Mouse (Mus musculus) embryonic facial prominence, embryonic 15.5 days (tissue): ENCODE results near the gene Odf3b. TPM values are rescaled to one million over a fixed set of nuclear protein-coding genes. Genes with fewer than 3 reads are reported as not detected.

ENCODE experiments used
- ATAC-seq: fragments of 200-750 bp; cut with Nextera tagmentation; 2 replicates; pipeline ENCODE4 v1.8.0; 2017; ENCODE audit warnings: low read depth, moderate TSS enrichment; ENCODE audit not compliant: insufficient number of reproducible peaks, low FRiP score, low TSS enrichment
- H3K27ac ChIP-seq: fragments of 300-500 bp; sonication (generic); replicated peaks from 2 replicates; pipeline ENCODE4 v1.5.1; 2015; ENCODE audit warnings: mild to moderate bottlenecking, inconsistent platforms
- H3K27me3 ChIP-seq: fragments of 300-500 bp; sonication (generic); 2 replicates; pipeline ENCODE4 v1.6.1; 2015; ENCODE audit warnings: inconsistent platforms
- H3K36me3 ChIP-seq: fragments of 300-500 bp; sonication (generic); 2 replicates; pipeline ENCODE4 v1.6.1; 2015; ENCODE audit warnings: mild to moderate bottlenecking, inconsistent platforms
- H3K4me1 ChIP-seq: fragments of 300-500 bp; sonication (generic); 2 replicates; pipeline ENCODE4 v1.6.1; 2015; ENCODE audit warnings: inconsistent platforms
- H3K4me2 ChIP-seq: fragments of 300-500 bp; sonication (generic); replicated peaks from 2 replicates; pipeline ENCODE4 v1.6.1; 2015; ENCODE audit warnings: mild to moderate bottlenecking, inconsistent platforms
- H3K4me3 ChIP-seq: fragments of 300-500 bp; sonication (generic); replicated peaks from 2 replicates; pipeline ENCODE4 v1.5.1; 2015; ENCODE audit warnings: mild to moderate bottlenecking, inconsistent platforms
- H3K9ac ChIP-seq: fragments of 300-500 bp; sonication (generic); 2 replicates; pipeline ENCODE4 v1.6.1; 2015; ENCODE audit warnings: inconsistent platforms
- H3K9me3 ChIP-seq: fragments of 300-500 bp; sonication (generic); replicated peaks from 2 replicates; pipeline ENCODE4 v1.6.1; 2016; ENCODE audit warnings: inconsistent platforms
- WGBS: fragments of 180-500 bp; shearing (Covaris S2); methylation state at CpG from one replicate; pipeline ENCODE4 v1.1.7; 2015; 5-methylcytosine and 5-hydroxymethylcytosine counted together
- polyA plus RNA-seq: library from polyadenylated mRNA; unstranded; fragments of >200 nt; fragmentation: Nextera tagmentation; extraction: Ambion mirVana; gene quantifications from 2 replicates; pipeline ENCODE4 v1.2.1, GENCODE M21; 2015

Odf3b gene
- polyA plus RNA-seq, 1 experiment from 2014 or later: 14.5 TPM

- peaks cover 26% of the 10 kb centered on the region for H3K36me3 ChIP-seq
- H3K9me3 ChIP-seq: no peaks in the 10 kb centered on the region
- H3K9ac ChIP-seq: no peak overlapping the region
- no peak overlapping the region for H3K4me2 ChIP-seq
- no peak overlapping the region for H3K27ac ChIP-seq
- 90% methylated on average over 17 of the region's 17 CpGs for WGBS
- ATAC-seq: no peak
- peaks cover 42% of the 10 kb centered on the region for H3K4me1 ChIP-seq
- H3K4me3 ChIP-seq: no peak overlapping the region
- peaks cover 41% of the 10 kb centered on the region for H3K27me3 ChIP-seq
Observed at GRCm38 (mm10) chr15:89374801-89375534, 4.1 kb downstream of the Odf3b start.

GRCm38 (mm10) chr15:89374340-89374739 lies 4.7 kb downstream of the Odf3b start:
- H3K4me2 ChIP-seq: peak overlapping the region; percentile 95
- peaks cover 36% of the 10 kb centered on the region for H3K27me3 ChIP-seq
- H3K27ac ChIP-seq: peak overlapping the region; percentile 94
- peak overlapping the region; percentile 80 for H3K4me3 ChIP-seq
- ATAC-seq: no peak
- WGBS: 47% methylated on average over 9 of the region's 9 CpGs
- peak overlapping the region; percentile 65 for H3K9ac ChIP-seq
- peaks cover 40% of the 10 kb centered on the region for H3K4me1 ChIP-seq
- H3K36me3 ChIP-seq: peaks cover 32% of the 10 kb centered on the region
- H3K9me3 ChIP-seq: no peaks in the 10 kb centered on the region

DNA sequence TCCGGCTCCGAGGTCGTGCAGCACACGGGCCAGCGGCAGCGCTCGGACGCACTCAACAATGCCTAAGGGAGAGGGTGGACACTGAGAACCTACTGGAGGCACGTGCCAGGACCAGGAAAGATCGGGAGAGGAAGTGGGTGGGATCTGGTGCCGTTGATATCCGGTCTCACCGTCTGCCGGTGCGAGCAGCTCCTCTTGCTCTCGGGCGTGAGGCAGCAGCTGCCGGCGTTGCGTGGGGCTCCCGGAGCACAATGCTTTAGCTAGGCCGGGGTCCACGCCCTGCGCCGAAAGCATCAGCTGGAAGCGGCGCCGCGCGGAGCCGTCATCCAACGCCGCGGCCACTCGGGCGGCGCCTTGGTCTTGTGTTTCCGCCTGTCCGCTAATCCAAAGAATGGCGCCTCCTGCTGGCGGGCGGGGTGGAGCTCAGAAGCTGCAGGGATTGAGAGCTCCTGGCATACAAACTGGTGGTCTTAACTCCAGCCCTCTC lies 5.3 kb downstream of the Odf3b start, which contains the start of gene Sco2:
Gene Sco2 (minus strand): TSS at position 85 of the 487 bp plus-strand sequence.
- peaks cover 31% of the 10 kb centered on the region for H3K27me3 ChIP-seq
- H3K27ac ChIP-seq: peak within 1 kb of the TSS; percentile 94
- peaks cover 38% of the 10 kb centered on the region for H3K36me3 ChIP-seq
- H3K4me1 ChIP-seq: peaks cover 34% of the 10 kb centered on the region
- peak within 1 kb of the TSS; percentile 95 for H3K4me2 ChIP-seq
- WGBS: 0% methylated on average over 41 of the region's 42 CpGs
- peak within 1 kb of the TSS; percentile 65 for H3K9ac ChIP-seq
- ATAC-seq: peak; percentile 72
- H3K4me3 ChIP-seq: peak within 1 kb of the TSS; percentile 80
- no peaks in the 10 kb centered on the region for H3K9me3 ChIP-seq

GRCm38 (mm10) chr15:89373027-89373761 lies 5.9 kb downstream of the Odf3b start:
- peaks cover 24% of the 10 kb centered on the region for H3K27me3 ChIP-seq
- H3K27ac ChIP-seq: peak overlapping the region; percentile 94
- H3K4me2 ChIP-seq: peak overlapping the region; percentile 95
- peaks cover 44% of the 10 kb centered on the region for H3K36me3 ChIP-seq
- WGBS: under 1% methylated on average over 35 of the region's 35 CpGs
- peak overlapping the region; percentile 80 for H3K4me3 ChIP-seq
- ATAC-seq: peak; percentile 81
- no peaks in the 10 kb centered on the region for H3K9me3 ChIP-seq
- H3K9ac ChIP-seq: peak overlapping the region; percentile 65
- H3K4me1 ChIP-seq: peaks cover 28% of the 10 kb centered on the region

DNA sequence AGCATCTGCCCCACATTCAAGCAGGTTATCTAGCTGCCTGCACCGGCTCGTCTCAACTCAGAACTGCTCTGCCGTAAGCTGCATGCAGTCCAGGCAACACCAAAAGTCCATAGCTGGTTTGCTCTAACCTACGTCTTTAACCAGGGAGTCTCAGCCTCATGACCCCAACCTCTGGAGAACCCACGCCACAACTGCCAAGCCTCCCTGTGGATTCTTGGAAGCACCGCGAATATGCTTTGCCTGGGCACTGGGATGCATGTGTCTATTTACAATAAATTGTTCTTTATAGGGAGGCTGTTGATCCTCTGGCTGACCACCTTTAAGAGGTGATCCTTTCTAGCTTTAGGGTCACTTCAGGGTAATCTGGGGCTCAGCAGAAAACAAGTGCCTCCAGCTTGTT lies 6.5 kb downstream of the Odf3b start:
- no peak for ATAC-seq
- H3K4me1 ChIP-seq: peaks cover 24% of the 10 kb centered on the region
- no peak overlapping the region for H3K9ac ChIP-seq
- H3K4me3 ChIP-seq: peak overlapping the region; percentile 80; the same call in 1 of the 2 replicates
- H3K27ac ChIP-seq: no peak overlapping the region
- H3K36me3 ChIP-seq: peaks cover 50% of the 10 kb centered on the region
- H3K4me2 ChIP-seq: no peak overlapping the region
- peaks cover 18% of the 10 kb centered on the region for H3K27me3 ChIP-seq
- H3K9me3 ChIP-seq: no peaks in the 10 kb centered on the region
- 80% methylated on average over 7 of the region's 7 CpGs for WGBS

GRCm38 (mm10) chr15:89372068-89372467 lies 7.0 kb downstream of the Odf3b start:
- peaks cover 19% of the 10 kb centered on the region for H3K4me1 ChIP-seq
- no peak overlapping the region for H3K4me2 ChIP-seq
- H3K36me3 ChIP-seq: peaks cover 55% of the 10 kb centered on the region
- H3K27ac ChIP-seq: no peak overlapping the region
- H3K9me3 ChIP-seq: no peaks in the 10 kb centered on the region
- ATAC-seq: no peak
- 82% methylated on average over 13 of the region's 13 CpGs for WGBS
- H3K9ac ChIP-seq: no peak overlapping the region
- H3K4me3 ChIP-seq: no peak overlapping the region
- H3K27me3 ChIP-seq: peaks cover 13% of the 10 kb centered on the region

GRCm38 (mm10) chr15:89365141-89365551 lies 13.9 kb downstream of the Odf3b start:
- Histone ChIP-seq H3K9me3 (no peaks in the 10 kb centered on the region), H3K4me1 (no peaks in the 10 kb centered on the region), H3K4me2 (no peak overlapping the region), H3K36me3 (peaks cover 93% of the 10 kb centered on the region), H3K4me3 (no peak overlapping the region), H3K27me3 (no peaks in the 10 kb centered on the region), H3K27ac (no peak overlapping the region), H3K9ac (no peak overlapping the region)
- 91% methylated on average over 4 of the region's 4 CpGs for WGBS
- no peak for ATAC-seq

- Histone ChIP-seq H3K9me3 (no peaks in the 10 kb centered on the region), H3K27me3 (no peaks in the 10 kb centered on the region), H3K4me3 (no peak overlapping the region), H3K27ac (no peak overlapping the region), H3K36me3 (peaks cover 79% of the 10 kb centered on the region), H3K4me1 (peaks cover under 1% of the 10 kb centered on the region; the same call in 1 of the 2 replicates), H3K4me2 (no peak overlapping the region), H3K9ac (no peak overlapping the region)
- ATAC-seq: no peak
- 88% methylated on average over 7 of the region's 7 CpGs for WGBS
Observed at GRCm38 (mm10) chr15:89363051-89363450, 16.0 kb downstream of the Odf3b start.

DNA sequence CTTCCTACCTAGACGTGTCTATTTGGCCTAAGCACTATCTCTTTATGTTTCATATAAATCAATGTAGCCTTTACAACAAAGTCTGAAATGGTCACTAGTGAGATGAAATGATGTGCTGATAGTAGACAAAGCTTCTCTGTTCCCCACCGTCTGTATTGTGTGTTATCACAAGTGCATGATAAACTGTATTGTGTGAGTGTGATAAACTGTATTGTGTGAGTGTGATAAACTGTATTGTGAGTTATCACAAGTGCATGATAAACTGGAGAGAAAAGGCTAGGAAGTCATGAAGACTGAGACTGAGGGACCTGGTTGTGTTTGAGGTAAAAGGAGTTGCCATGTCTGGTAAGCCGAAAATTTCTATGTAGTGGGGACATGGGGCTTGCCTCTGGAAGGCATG lies 20.3 kb downstream of the Odf3b start:
- no peak for ATAC-seq
- Histone ChIP-seq H3K27ac (no peak overlapping the region), H3K36me3 (peaks cover 40% of the 10 kb centered on the region), H3K4me3 (no peak overlapping the region), H3K4me1 (peaks cover 25% of the 10 kb centered on the region), H3K9me3 (no peaks in the 10 kb centered on the region), H3K9ac (no peak overlapping the region), H3K4me2 (no peak overlapping the region), H3K27me3 (no peaks in the 10 kb centered on the region)
- WGBS: 76% methylated on average over 3 of the region's 3 CpGs

- ATAC-seq: peak; percentile 56
- H3K27ac ChIP-seq: peak overlapping the region; percentile 94
- H3K27me3 ChIP-seq: no peaks in the 10 kb centered on the region
- H3K4me3 ChIP-seq: peak overlapping the region; percentile 91
- WGBS: 0% methylated on average over 15 of the region's 15 CpGs
- peak overlapping the region; percentile 74 for H3K4me2 ChIP-seq
- peaks cover 45% of the 10 kb centered on the region for H3K36me3 ChIP-seq
- no peaks in the 10 kb centered on the region for H3K9me3 ChIP-seq
- H3K4me1 ChIP-seq: peaks cover 26% of the 10 kb centered on the region
- H3K9ac ChIP-seq: peak overlapping the region; percentile 83
Observed at GRCm38 (mm10) chr15:89356372-89356771, 22.7 kb downstream of the Odf3b start.
